Mouse (Mus musculus) CH12.LX (cell line): ENCODE measurements around the gene Atrx. TPM values are rescaled to one million over a fixed set of nuclear protein-coding genes. Genes with fewer than 3 reads are reported as not detected.

Source experiments
- DNase-seq: peaks from one replicate; pipeline ENCODE4 v3.0.0-alpha.2; 2013; ENCODE audit errors: extremely low read depth
- H3K27ac ChIP-seq: 2 replicates; pipeline ENCODE4 v1.5.1; 2012; ENCODE audit warnings: low read depth, mild to moderate bottlenecking, control low read depth, moderate library complexity; ENCODE audit not compliant: insufficient read depth
- H3K27me3 ChIP-seq: replicated peaks from 2 replicates; pipeline ENCODE3; 2012; ENCODE audit warnings: inconsistent platforms
- H3K36me3 ChIP-seq, 2 experiments: replicated peaks in 1 of 2; 2 replicates each; pipeline versions ENCODE3 to v1.6.1; 2012; ENCODE audit warnings: inconsistent platforms in 1 of 2, low read length in 1 of 2, mild to moderate bottlenecking in 1 of 2, mixed read lengths in 1 of 2, moderate library complexity in 1 of 2; ENCODE audit not compliant: control insufficient read depth in 1 of 2, insufficient read depth in 1 of 2
- H3K4me1 ChIP-seq, 2 experiments: 2 replicates each; pipeline ENCODE4 v1.6.1; 2012; ENCODE audit warnings: inconsistent platforms in 1 of 2, moderate library complexity in 1 of 2; ENCODE audit not compliant: insufficient read depth in 2 of 2, control insufficient read depth in 1 of 2
- H3K4me2 ChIP-seq: 2 replicates; pipeline ENCODE4 v1.6.1; 2012; ENCODE audit warnings: low read depth, mild to moderate bottlenecking, control low read depth; ENCODE audit not compliant: poor library complexity, insufficient read depth, severe bottlenecking
- H3K4me3 ChIP-seq, 3 experiments: fragments of 150-350 bp in 1 of 3; sonication (generic) in 1 of 3; replicated peaks in 1 of 3; 2 replicates each; pipeline versions ENCODE3 to v1.5.1; 2011 to 2012; ENCODE audit warnings: low read depth in 2 of 3, low read length in 2 of 3, mild to moderate bottlenecking in 2 of 3, moderate library complexity in 2 of 3, control low read depth in 1 of 3, improper control_type of control experiment in 1 of 3, inconsistent platforms in 1 of 3, mixed read lengths in 1 of 3; ENCODE audit not compliant: poor library complexity in 1 of 3
- H3K79me2 ChIP-seq: replicated peaks from 2 replicates; pipeline ENCODE4 v1.6.1; 2012; ENCODE audit warnings: mild to moderate bottlenecking, moderate library complexity; ENCODE audit not compliant: control insufficient read depth, poor library complexity, insufficient read depth, severe bottlenecking; ENCODE audit errors: extremely low read depth
- H3K9ac ChIP-seq: 2 replicates; pipeline ENCODE4 v1.6.1; 2012; ENCODE audit warnings: low read depth, mild to moderate bottlenecking, control low read depth, moderate library complexity; ENCODE audit not compliant: insufficient read depth
- H3K9me3 ChIP-seq: replicated peaks from 2 replicates; pipeline ENCODE3; 2012; ENCODE audit warnings: low read length, inconsistent platforms, mixed read lengths
- ELF1 ChIP-seq: IDR thresholded peaks from 2 replicates; pipeline ENCODE4 v1.6.1; 2014; ENCODE audit warnings: low read depth, mild to moderate bottlenecking, inconsistent platforms, low read length, improper control_type of control experiment
- EP300 ChIP-seq: IDR thresholded peaks from 2 replicates; pipeline ENCODE4 v1.6.1; 2011; ENCODE audit warnings: low read length, improper control_type of control experiment
- POLR2AphosphoS2 ChIP-seq: IDR thresholded peaks from 2 replicates; pipeline ENCODE4 v1.6.1; 2011; ENCODE audit warnings: low read depth, low read length, improper control_type of control experiment
- USF1 ChIP-seq: IDR thresholded peaks from 2 replicates; pipeline ENCODE4 v1.6.1; 2014; ENCODE audit warnings: low read depth, mild to moderate bottlenecking, inconsistent platforms, low read length, improper control_type of control experiment
- USF2 ChIP-seq: conservative IDR thresholded peaks from 2 replicates; pipeline ENCODE4 v1.6.1; 2011; ENCODE audit warnings: low read depth, low read length, improper control_type of control experiment
- dilution Hi-C: fragments of 300-500 bp; cut with MboI; formaldehyde crosslinking; loops from 2 replicates; pipeline ENCODE4 v1.14.3; 2020; ENCODE audit warnings: low sequenced_read_pairs; ENCODE audit not compliant: extremely low pct_unique_long_range_greater_than_20kb, extremely low pct_ligation_motif_present
- in situ Hi-C: fragments of 300-500 bp; cut with MboI; formaldehyde crosslinking; loops from 3 replicates; pipeline ENCODE4 v1.14.3; 2019; ENCODE audit warnings: low sequenced_read_pairs, low pct_ligation_motif_present, low pct_unique_long_range_greater_than_20kb, mixed read lengths
- polyA plus RNA-seq: library from polyadenylated mRNA; unstranded; fragments of >175 nt; gene quantifications from 2 replicates; pipeline ENCODE4 v1.2.1, GENCODE M21; 2012; ENCODE audit warnings: low read depth; ENCODE audit not compliant: insufficient read length
- total RNA-seq, 2 experiments: library from RNA; depleted of rRNA; stranded (reverse); fragments of 300-350 nt in 1 of 2; fragments of >200 nt in 1 of 2; gene quantifications; 2 replicates each; pipeline ENCODE4 v1.2.3; 2012 to 2014

Atrx gene
- total and polyA plus RNA-seq, 3 experiments, result 64.3 to 83.6 (median 64.9) TPM

DNA sequence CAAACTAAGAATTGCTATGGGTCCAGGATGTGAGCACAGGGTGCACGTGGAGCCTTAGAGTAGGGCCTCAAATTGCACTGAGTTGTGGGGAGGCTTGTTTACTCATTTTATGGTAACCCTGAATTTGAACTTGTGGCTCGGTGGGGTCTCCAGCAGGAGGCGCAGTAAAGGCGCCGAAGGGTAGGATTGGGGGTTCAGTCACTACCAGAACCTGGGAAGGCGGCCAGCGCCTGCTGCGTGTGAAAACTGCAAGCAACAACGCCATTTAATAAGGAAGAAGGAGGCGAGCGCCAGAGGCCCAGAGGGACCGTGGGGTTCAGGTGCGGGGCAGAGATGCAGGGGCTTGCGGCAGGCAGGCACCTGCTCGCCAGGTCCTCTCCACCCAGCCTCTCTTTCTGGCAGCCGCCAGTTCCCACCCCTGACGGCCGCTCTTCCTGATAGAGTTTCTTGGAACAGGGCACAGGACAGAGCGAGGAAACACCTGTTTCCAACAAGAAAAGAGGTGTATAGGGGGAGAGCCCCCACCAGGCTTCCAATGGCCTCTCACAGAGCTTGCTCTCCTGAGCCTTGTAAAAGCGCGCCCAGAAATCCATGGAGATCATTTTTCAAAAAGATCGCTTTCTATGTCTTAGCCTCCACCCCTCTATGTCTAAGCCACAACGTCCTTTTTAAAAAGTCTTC lies 166.2 kb downstream of the Atrx start:
- Histone ChIP-seq H3K27me3 (no peaks in the 10 kb centered on the region), H3K9ac (no peak overlapping the region)
- TF ChIP-seq USF1 (no peak), USF2 (no peak), ELF1 (no peak), POLR2AphosphoS2 (no peak), EP300 (no peak)
- TF ChIP-seq, all 38 proteins: peak for 0
- in situ Hi-C loops (no loop called here), dilution Hi-C loops (no loop called here)
- H3K36me3 ChIP-seq, result no peaks in the 10 kb centered on the region
- no peak overlapping the region for H3K4me3 ChIP-seq
- no peak overlapping the region for H3K4me2 ChIP-seq
- H3K27ac ChIP-seq, result no peak overlapping the region
- H3K79me2 ChIP-seq, result no peaks in the 10 kb centered on the region
- no peak for DNase-seq
- peaks cover 3% of the 10 kb centered on the region for H3K9me3 ChIP-seq
- peaks cover 0 to 8% of the 10 kb centered on the region in 2 experiments; a peak in 1 of 4 replicates for H3K4me1 ChIP-seq

Other genes with a start within 250 kb of the Atrx start
- gene Fgf16, start 165.1 kb downstream of the Atrx start, total RNA-seq (2012; rRNA removed), result not detected in 2 replicates
- not detected in 2 replicates for gene Fgf16, start 165.1 kb downstream of the Atrx start, total RNA-seq (2014; rRNA removed)
- not detected in 2 replicates for gene Fgf16, start 165.1 kb downstream of the Atrx start, polyA plus RNA-seq
- gene Magt1, start 82.5 kb upstream of the Atrx start, total RNA-seq (2012; rRNA removed), result 55.1 and 60.7 TPM in 2 replicates
- gene Magt1, start 82.5 kb upstream of the Atrx start, total RNA-seq (2014; rRNA removed), result 78.4 and 90.3 TPM in 2 replicates
- 48.5 and 64.5 TPM in 2 replicates for gene Magt1, start 82.5 kb upstream of the Atrx start, polyA plus RNA-seq
- 222 and 270 TPM in 2 replicates for gene Cox7b, start 86.3 kb upstream of the Atrx start, total RNA-seq (2012; rRNA removed)
- 593 and 712 TPM in 2 replicates for gene Cox7b, start 86.3 kb upstream of the Atrx start, total RNA-seq (2014; rRNA removed)
- gene Cox7b, start 86.3 kb upstream of the Atrx start, polyA plus RNA-seq, result 705 and 804 TPM in 2 replicates
- gene Atp7a, start 97.9 kb upstream of the Atrx start, total RNA-seq (2012; rRNA removed), result 5.4 and 5.7 TPM in 2 replicates
- gene Atp7a, start 97.9 kb upstream of the Atrx start, total RNA-seq (2014; rRNA removed), result 2.2 and 2.6 TPM in 2 replicates
- 3.9 and 4.0 TPM in 2 replicates for gene Atp7a, start 97.9 kb upstream of the Atrx start, polyA plus RNA-seq
- not detected in 2 replicates for gene Tlr13, start 213.8 kb upstream of the Atrx start, total RNA-seq (2012; rRNA removed)
- gene Tlr13, start 213.8 kb upstream of the Atrx start, total RNA-seq (2014; rRNA removed), result not detected in 2 replicates
- gene Tlr13, start 213.8 kb upstream of the Atrx start, polyA plus RNA-seq, result 0.08 TPM in 1 of 2 replicates, not detected in the other